Mouse (Mus musculus) bone marrow, adult 2 months (tissue): ENCODE results near the gene Gpr25. TPM values are rescaled to one million over a fixed set of nuclear protein-coding genes. Genes with fewer than 3 reads are reported as not detected.

Experiments used
- H3K27ac ChIP-seq: fragments of 200-500 bp; 2 replicates; pipeline ENCODE4 v1.5.1; 2012; ENCODE audit warnings: low read depth, mild to moderate bottlenecking, control low read depth, inconsistent platforms, low read length; ENCODE audit not compliant: control insufficient read depth, poor library complexity, insufficient read depth
- H3K4me1 ChIP-seq: fragments of 200-500 bp; 2 replicates; pipeline ENCODE4 v1.6.1; 2011; ENCODE audit warnings: low read length; ENCODE audit not compliant: control insufficient read depth, insufficient read depth
- H3K4me3 ChIP-seq: fragments of 200-500 bp; replicated peaks from 2 replicates; pipeline ENCODE3; 2011; ENCODE audit warnings: mild to moderate bottlenecking, low read depth, low read length, control low read depth; ENCODE audit not compliant: control insufficient read depth
- CTCF ChIP-seq: fragments of 200-500 bp; IDR thresholded peaks from 2 replicates; pipeline ENCODE4 v1.5.1; 2011; ENCODE audit warnings: low read length, control low read depth; ENCODE audit not compliant: control insufficient read depth, insufficient read depth
- POLR2A ChIP-seq: fragments of 200-500 bp; IDR thresholded peaks from 2 replicates; pipeline ENCODE4 v1.6.1; 2011; ENCODE audit warnings: low read depth, mild to moderate bottlenecking, control low read depth, low read length, borderline replicate concordance; ENCODE audit not compliant: control insufficient read depth
- WGBS: fragments of 180-500 bp; shearing (Covaris S2); methylation state at CpG from one replicate; pipeline ENCODE4 v1.1.7; 2018; 5-methylcytosine and 5-hydroxymethylcytosine counted together
- polyA plus RNA-seq: library from polyadenylated mRNA; stranded (reverse); fragments of >200 nt; gene quantifications from 2 replicates; pipeline ENCODE4 v1.2.4, GENCODE M21; 2011; ENCODE audit warnings: low replicate concordance; ENCODE audit not compliant: missing spikeins, insufficient read depth, insufficient read length

Gene Gpr25
- polyA plus RNA-seq, result not detected in 2 replicates

GRCm38 (mm10) chr1:136260635-136261238 is at the start of gene Gpr25:
Gene Gpr25 (minus strand): TSS chr1:136260873.
- TF ChIP-seq POLR2A (no peak), CTCF (no peak)
- Histone ChIP-seq H3K27ac (no peak within 1 kb of the TSS; the same call in 1 of the 2 replicates), H3K4me1 (peaks cover 3% of the 10 kb centered on the region), H3K4me3 (no peak within 1 kb of the TSS)
- 17% methylated on average over 28 of the region's 28 CpGs for WGBS

- Histone ChIP-seq H3K4me3 (no peak overlapping the region), H3K27ac (no peak overlapping the region), H3K4me1 (no peaks in the 10 kb centered on the region; the same call in 1 of the 2 replicates)
- 93% methylated on average over 5 of the region's 5 CpGs for WGBS
- TF ChIP-seq CTCF (no peak), POLR2A (no peak)
Observed at GRCm38 (mm10) chr1:136309193-136309592, 48.5 kb upstream of the Gpr25 start.

- no peak overlapping the region for H3K27ac ChIP-seq
- WGBS, result 45% methylated on average over 3 of the region's 3 CpGs
- no peak overlapping the region for H3K4me3 ChIP-seq
- TF ChIP-seq CTCF (no peak), POLR2A (no peak)
- H3K4me1 ChIP-seq, result no peaks in the 10 kb centered on the region
Observed at GRCm38 (mm10) chr1:136306424-136306823, 45.8 kb upstream of the Gpr25 start.

GRCm38 (mm10) chr1:136293961-136294360 is 33.3 kb upstream of the Gpr25 start:
- Histone ChIP-seq H3K4me3 (no peak overlapping the region), H3K27ac (no peak overlapping the region), H3K4me1 (no peaks in the 10 kb centered on the region)
- TF ChIP-seq CTCF (no peak), POLR2A (no peak)

GRCm38 (mm10) chr1:136289803-136290202 is 29.1 kb upstream of the Gpr25 start:
- no peak for TF ChIP-seq POLR2A
- TF ChIP-seq CTCF, result no peak
- 59% methylated on average over 1 of the region's 1 CpGs for WGBS
- Histone ChIP-seq H3K4me3 (no peak overlapping the region), H3K4me1 (no peaks in the 10 kb centered on the region), H3K27ac (no peak overlapping the region)

DNA sequence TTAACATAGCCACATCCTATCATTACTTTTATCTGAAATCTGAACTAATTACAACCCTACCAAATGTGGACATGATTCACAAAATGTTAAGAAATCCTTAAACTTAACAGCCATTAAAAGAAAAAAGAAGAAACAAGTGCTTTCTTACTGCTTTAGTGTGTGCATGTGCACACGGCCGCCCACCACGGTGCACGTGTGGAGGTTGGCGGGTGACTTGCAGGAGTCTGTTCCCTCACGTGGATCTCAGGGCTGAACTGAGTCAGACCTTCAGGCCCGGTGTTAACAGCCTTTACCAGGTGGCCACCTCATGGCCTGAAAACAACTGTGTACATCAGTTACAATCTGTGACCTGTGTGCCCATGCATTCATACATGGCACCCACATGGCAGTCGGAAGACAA is 16.7 kb upstream of the Gpr25 start:
- Histone ChIP-seq H3K27ac (no peak overlapping the region), H3K4me1 (no peaks in the 10 kb centered on the region), H3K4me3 (no peak overlapping the region)
- TF ChIP-seq CTCF (no peak), POLR2A (no peak)
- WGBS, result 93% methylated on average over 8 of the region's 8 CpGs

- TF ChIP-seq CTCF, result no peak
- TF ChIP-seq POLR2A, result no peak
- WGBS, result 41% methylated on average over 7 of the region's 7 CpGs
- no peak overlapping the region for H3K4me3 ChIP-seq
Observed at GRCm38 (mm10) chr1:136268224-136268623, 7.6 kb upstream of the Gpr25 start.

GRCm38 (mm10) chr1:136266127-136266526 is 5.5 kb upstream of the Gpr25 start:
- TF ChIP-seq CTCF (no peak), POLR2A (no peak)
- no peak overlapping the region for H3K27ac ChIP-seq
- no peaks in the 10 kb centered on the region; the same call in 1 of the 2 replicates for H3K4me1 ChIP-seq
- H3K4me3 ChIP-seq, result no peak overlapping the region
- WGBS, result 44% methylated on average over 6 of the region's 6 CpGs

More at GRCm38 (mm10) chr1:136268224-136268623, 7.6 kb upstream of the Gpr25 start:
- Histone ChIP-seq H3K27ac (no peak overlapping the region), H3K4me1 (no peaks in the 10 kb centered on the region; the same call in 1 of the 2 replicates)

- no peak overlapping the region for H3K4me3 ChIP-seq
- H3K4me1 ChIP-seq, result peaks cover 1% of the 10 kb centered on the region
- H3K27ac ChIP-seq, result no peak overlapping the region
- TF ChIP-seq POLR2A (no peak), CTCF (no peak)
- 42% methylated on average over 5 of the region's 5 CpGs for WGBS
Observed at GRCm38 (mm10) chr1:136263355-136263754, 2.7 kb upstream of the Gpr25 start.
